ENCODE assay signal across 13 mouse cellular contexts in the genomic region with DNA sequence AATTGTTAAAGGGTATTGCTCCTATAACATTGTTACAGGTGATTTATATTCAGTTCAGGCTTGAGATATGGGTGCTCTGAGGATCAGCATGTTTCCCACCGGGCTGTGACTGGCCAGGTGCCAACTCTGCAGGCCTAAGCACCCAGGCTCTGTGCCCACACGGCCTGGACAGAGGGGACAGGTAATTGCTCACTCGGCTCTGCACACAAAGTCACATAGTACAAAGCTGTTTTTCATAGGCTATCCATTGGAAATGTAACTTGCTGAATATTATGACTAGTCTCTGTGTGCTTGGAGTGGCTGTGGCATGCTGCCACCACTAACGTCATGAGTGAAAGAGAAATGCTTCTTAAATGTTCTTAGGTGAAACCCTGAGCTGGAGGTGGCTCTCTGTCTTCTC.
DNase-seq lines count a peak whose midpoint lies in the region; ATAC-seq and TF ChIP-seq lines count a peak whose summit lies in the region.
"Had no signal": no experiment of that assay in that cellular context is flagged by ENCODE, and none has a peak within 500 bp of the region (broad histone marks: within the 10 kb centered on the region; RNA-seq: fewer than 3 reads in every experiment).

No protein-coding gene starts in this region.

- H3K4me2 ChIP-seq in lung, embryonic 14.5 days = no peak overlapping the region
- H3K4me2 ChIP-seq: embryonic facial prominence, embryonic 15.5 days; heart, embryonic 11.5 days; hindbrain, embryonic 15.5 days had no signal

- TF ChIP-seq CTCF in lung, embryonic 14.5 days (IDR thresholded peaks at IDR 0.05; ENCODE audit: low read depth) = no peak

- H3K27me3 ChIP-seq in heart, embryonic 10.5 days (ENCODE audit: insufficient read depth, poor library complexity, severe bottlenecking) = no peaks in the 10 kb centered on the region
- no peaks in the 10 kb centered on the region for H3K27me3 ChIP-seq in lung, embryonic 14.5 days (ENCODE audit: insufficient read depth, low read length)
- H3K27me3 ChIP-seq: embryonic facial prominence, embryonic 15.5 days; hindbrain, embryonic 15.5 days had no signal

- no peaks in the 10 kb centered on the region for H3K4me1 ChIP-seq in heart, embryonic 10.5 days
- H3K4me1 ChIP-seq in lung, embryonic 14.5 days (ENCODE audit: insufficient read depth) = no peaks in the 10 kb centered on the region

- 69% methylated on average over 4 of the region's 4 CpGs for WGBS in heart, embryonic 10.5 days
- 45% methylated on average over 4 of the region's 4 CpGs for WGBS in lung, embryonic 14.5 days

- H3K9me3 ChIP-seq in heart, embryonic 10.5 days = no peaks in the 10 kb centered on the region
- H3K9me3 ChIP-seq in lung, embryonic 14.5 days (ENCODE audit: low read depth, low read length) = no peaks in the 10 kb centered on the region
- H3K9me3 ChIP-seq: embryonic facial prominence, embryonic 15.5 days; hindbrain, embryonic 15.5 days had no signal

- no peak overlapping the region for H3K27ac ChIP-seq in heart, embryonic 10.5 days
- no peak overlapping the region for H3K27ac ChIP-seq in lung, embryonic 14.5 days (ENCODE audit: low read depth)
- H3K27ac ChIP-seq: embryonic facial prominence, embryonic 15.5 days; hindbrain, embryonic 15.5 days had no signal

- H3K9ac ChIP-seq in lung, embryonic 14.5 days = no peak overlapping the region
- H3K9ac ChIP-seq: embryonic facial prominence, embryonic 15.5 days; hindbrain, embryonic 15.5 days had no signal

- DNase-seq in heart, adult 11 months = peak; percentile 45
- no peak for DNase-seq in heart, embryonic 10.5 days (ENCODE audit: low spot score)
- peak; percentile 51 for DNase-seq in lung, embryonic 14.5 days
- DNase-seq in lung, postnatal 10 days = no peak
- peak; percentile 67 to 76 for DNase-seq in cerebellum, adult 18-20 months
- peak; percentile 74 for DNase-seq in kidney, postnatal 10 days
- DNase-seq in T-cell, adult 2 months (ENCODE audit: low spot score) = no peak
- DNase-seq in layer of hippocampus, adult 9-10 months (ENCODE audit: low spot score) = no peak
- DNase-seq: liver had no signal

- no peak overlapping the region for H3K4me3 ChIP-seq in heart, embryonic 10.5 days
- no peak overlapping the region for H3K4me3 ChIP-seq in lung, embryonic 14.5 days (ENCODE audit: low read depth, low read length)
- H3K4me3 ChIP-seq: embryonic facial prominence, embryonic 15.5 days; hindbrain, embryonic 15.5 days had no signal

- ATAC-seq in lung, embryonic 14.5 days (ENCODE audit: insufficient read depth) = peak; percentile 54
- ATAC-seq: CD4-positive, CD25-positive, alpha-beta regulatory T cell, adult 4 months had no signal

- H3K36me3 ChIP-seq in heart, embryonic 10.5 days = no peaks in the 10 kb centered on the region
- H3K36me3 ChIP-seq in lung, embryonic 14.5 days (ENCODE audit: insufficient read depth) = no peaks in the 10 kb centered on the region
- H3K36me3 ChIP-seq: embryonic facial prominence, embryonic 15.5 days; hindbrain, embryonic 15.5 days had no signal

Comparison
In these comparisons a context has a peak if more than half of its experiments do, and no peak if none do; other contexts are left out.
1. DNase-seq: peak in heart, adult 11 months (single experiment), lung, embryonic 14.5 days (single experiment), cerebellum, adult 18-20 months (2 of 2) and kidney, postnatal 10 days (single experiment); none in heart, embryonic 10.5 days (single experiment), lung, postnatal 10 days (single experiment), T-cell, adult 2 months (single experiment) and layer of hippocampus, adult 9-10 months (single experiment).